Mouse (Mus musculus): ENCODE measurements around the gene Aurkb.

GRCm38 (mm10) chr11:69047592-69047991 lies 2.1 kb downstream of the Aurkb start:
- TF ChIP-seq CTCF (IDR thresholded peaks at IDR 0.05; ENCODE audit: extremely low read depth, insufficient read depth, insufficient read length, insufficient replicate concordance): no peak
- TF ChIP-seq POLR2A (IDR thresholded peaks at IDR 0.05; ENCODE audit: low read depth, low read length): no peak
